Mouse (Mus musculus) thymus, adult 2 months (tissue): ENCODE results near the gene Fam160a1.

Experiments
- CTCF ChIP-seq: fragments of 200-500 bp; IDR thresholded peaks from 2 replicates; pipeline ENCODE4 v1.5.1; 2012; ENCODE audit warnings: mild to moderate bottlenecking, control low read depth, low read length, moderate library complexity, borderline replicate concordance; ENCODE audit not compliant: control insufficient read depth, poor library complexity, insufficient read depth; ENCODE audit errors: extremely low read depth
- POLR2A ChIP-seq: fragments of 200-500 bp; IDR thresholded peaks from 2 replicates; pipeline ENCODE4 v1.6.1; 2012; ENCODE audit warnings: mild to moderate bottlenecking, low read length, control low read depth, moderate library complexity; ENCODE audit not compliant: control insufficient read depth, poor library complexity, insufficient read depth; ENCODE audit errors: extremely low read depth

DNA sequence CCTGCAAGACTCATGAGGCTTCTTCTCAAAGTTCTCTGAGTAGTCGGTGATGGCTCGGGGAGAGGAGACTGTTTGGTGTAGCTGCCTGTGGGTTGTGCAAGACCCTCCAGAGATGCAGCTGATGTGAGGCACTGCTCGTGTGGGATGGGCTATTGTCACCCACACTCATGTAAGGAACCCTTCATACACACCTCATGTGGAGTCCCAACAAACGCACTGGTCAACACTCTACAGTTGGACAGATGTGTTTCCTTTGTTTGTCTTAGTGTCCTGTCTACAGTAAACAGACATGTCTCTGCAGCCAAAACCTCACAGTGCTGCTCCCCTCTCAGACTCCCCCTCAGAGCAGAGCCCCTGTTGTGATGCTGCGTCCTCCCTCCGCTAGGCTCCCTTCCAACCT lies 147.2 kb downstream of the Fam160a1 start:
- TF ChIP-seq POLR2A (no peak), CTCF (no peak)
